Mouse (Mus musculus) neural tube, embryonic 11.5 days (tissue): Measurements from ENCODE around the gene Gm20388. TPM values are rescaled to one million over a fixed set of nuclear protein-coding genes. Genes with fewer than 3 reads are reported as not detected.

ENCODE experiments used
- ATAC-seq: fragments of 200-750 bp; cut with Nextera tagmentation; 2 replicates; pipeline ENCODE4 v1.8.0; 2017; ENCODE audit warnings: moderate number of reproducible peaks, mild to moderate bottlenecking, moderate TSS enrichment, moderate library complexity; ENCODE audit not compliant: insufficient read depth, low FRiP score, low TSS enrichment
- DNase-seq: peaks from one replicate; pipeline ENCODE4 v3.0.0-alpha.2; 2015; ENCODE audit warnings: low spot score
- H3K27ac ChIP-seq: fragments of 300-500 bp; sonication (generic); 2 replicates; pipeline ENCODE4 v1.5.1; 2014; ENCODE audit warnings: low read depth, mild to moderate bottlenecking, low read length
- H3K27me3 ChIP-seq: fragments of 300-500 bp; sonication (generic); 2 replicates; pipeline ENCODE4 v1.6.1; 2014; ENCODE audit warnings: mild to moderate bottlenecking, low read length, mixed read lengths; ENCODE audit not compliant: control insufficient read depth, insufficient read depth
- H3K36me3 ChIP-seq: fragments of 300-500 bp; sonication (generic); 2 replicates; pipeline ENCODE4 v1.6.1; 2014; ENCODE audit warnings: mild to moderate bottlenecking, low read length, moderate library complexity, mixed read lengths; ENCODE audit not compliant: control insufficient read depth, insufficient read depth
- H3K4me1 ChIP-seq: fragments of 300-500 bp; sonication (generic); 2 replicates; pipeline ENCODE4 v1.6.1; 2014; ENCODE audit warnings: low read length, mixed read lengths; ENCODE audit not compliant: control insufficient read depth, insufficient read depth
- H3K4me2 ChIP-seq: fragments of 300-500 bp; sonication (generic); 2 replicates; pipeline ENCODE4 v1.6.1; 2014; ENCODE audit warnings: low read depth, mild to moderate bottlenecking, moderate library complexity
- H3K4me3 ChIP-seq: fragments of 300-500 bp; sonication (generic); 2 replicates; pipeline ENCODE4 v1.5.1; 2014; ENCODE audit warnings: low read depth, low read length
- H3K9ac ChIP-seq: fragments of 300-500 bp; sonication (generic); 2 replicates; pipeline ENCODE4 v1.6.1; 2014; ENCODE audit warnings: mild to moderate bottlenecking, low read length
- H3K9me3 ChIP-seq: fragments of 300-500 bp; sonication (generic); 2 replicates; pipeline ENCODE4 v1.6.1; 2016; ENCODE audit warnings: low read length; ENCODE audit not compliant: control insufficient read depth
- WGBS: fragments of 180-500 bp; shearing (Covaris S2); extraction: QIAGEN DNeasy Blood & Tissue Kit; methylation state at CpG from one replicate; pipeline ENCODE4 v1.1.7; 2014; 5-methylcytosine and 5-hydroxymethylcytosine counted together
- polyA plus RNA-seq: library from polyadenylated mRNA; unstranded; fragments of >200 nt; fragmentation: Nextera tagmentation; extraction: Ambion mirVana; gene quantifications from 2 replicates; pipeline ENCODE4 v1.2.1, GENCODE M21; 2014

Gm20388 gene
- polyA plus RNA-seq, 1 experiment from 2014 or later, result not detected

DNA sequence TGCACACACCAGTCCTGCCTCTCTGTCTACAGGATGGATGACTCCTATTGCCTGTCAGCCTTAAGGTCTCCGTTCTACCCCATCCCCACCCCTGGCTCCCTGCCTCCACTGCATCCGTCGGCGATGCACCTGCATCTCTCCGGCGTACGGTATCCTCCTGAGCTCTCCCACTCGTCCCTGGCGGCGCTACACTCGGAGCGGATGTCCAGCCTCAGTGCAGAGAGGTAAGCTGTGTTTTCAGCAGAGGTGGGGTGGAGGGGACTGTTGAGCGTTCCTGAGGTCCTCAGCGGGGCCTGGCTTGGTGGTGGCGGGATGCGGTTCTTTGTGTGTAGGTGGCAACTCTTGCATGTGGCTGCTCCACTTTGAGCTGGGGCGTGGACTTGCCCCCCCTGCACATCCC lies 657.1 kb downstream of the Gm20388 start:
- no peak overlapping the region for H3K4me3 ChIP-seq
- DNase-seq (peak; percentile 9), ATAC-seq (no peak)
- H3K9ac ChIP-seq, result no peak overlapping the region
- H3K9me3 ChIP-seq, result no peaks in the 10 kb centered on the region
- H3K4me2 ChIP-seq, result no peak overlapping the region
- H3K4me1 ChIP-seq, result peaks cover 38% of the 10 kb centered on the region
- H3K36me3 ChIP-seq, result peaks cover 44% of the 10 kb centered on the region
- no peaks in the 10 kb centered on the region for H3K27me3 ChIP-seq
- no peak overlapping the region for H3K27ac ChIP-seq
- WGBS, result 96% methylated on average over 17 of the region's 17 CpGs

DNA sequence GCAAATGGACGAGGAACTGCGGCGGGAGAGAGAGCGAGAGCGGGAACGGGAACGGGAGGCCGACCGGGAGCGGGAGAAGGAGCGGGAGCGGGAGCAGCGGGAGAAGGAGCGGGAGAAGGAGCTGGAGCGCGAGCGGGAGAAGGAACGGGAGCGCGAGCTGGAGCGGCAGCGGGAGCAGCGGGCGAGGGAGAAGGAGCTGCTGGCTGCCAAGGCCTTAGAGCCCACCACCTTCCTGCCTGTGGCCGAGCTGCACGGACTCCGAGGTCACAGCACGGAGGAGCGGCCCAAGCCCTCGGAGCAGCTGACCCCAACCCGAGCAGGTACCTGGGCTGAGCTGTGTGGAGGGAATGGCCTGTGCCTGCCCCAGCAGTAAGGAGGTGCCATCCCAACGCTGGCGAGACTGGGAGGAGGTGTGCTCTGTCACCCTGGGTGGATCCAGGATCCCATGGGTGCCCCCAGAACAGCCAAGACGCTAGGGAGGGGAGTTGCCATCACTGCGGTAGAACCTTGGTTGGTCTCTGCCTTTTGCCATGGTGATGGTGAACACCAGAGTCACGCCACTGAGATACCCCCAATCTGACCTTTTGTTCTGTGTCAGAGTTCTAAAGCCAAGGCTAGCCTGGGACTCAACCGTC lies 657.6 kb downstream of the Gm20388 start:
- Histone ChIP-seq H3K9ac (no peak overlapping the region), H3K4me3 (no peak overlapping the region), H3K4me2 (no peak overlapping the region), H3K27me3 (no peaks in the 10 kb centered on the region), H3K9me3 (no peaks in the 10 kb centered on the region), H3K4me1 (peaks cover 33% of the 10 kb centered on the region), H3K36me3 (peaks cover 46% of the 10 kb centered on the region), H3K27ac (no peak overlapping the region)
- DNase-seq, result peak; percentile 12
- WGBS, result 95% methylated on average over 35 of the region's 37 CpGs
- ATAC-seq, result no peak

GRCm38 (mm10) chr8:120569123-120569522 lies 658.5 kb downstream of the Gm20388 start:
- DNase-seq (no peak), ATAC-seq (no peak)
- Histone ChIP-seq H3K27me3 (no peaks in the 10 kb centered on the region), H3K9me3 (no peaks in the 10 kb centered on the region), H3K9ac (no peak overlapping the region), H3K4me1 (peaks cover 25% of the 10 kb centered on the region), H3K27ac (no peak overlapping the region), H3K4me3 (no peak overlapping the region), H3K4me2 (no peak overlapping the region), H3K36me3 (peaks cover 50% of the 10 kb centered on the region)
- 96% methylated on average over 17 of the region's 17 CpGs for WGBS

GRCm38 (mm10) chr8:120569939-120570715 lies 659.5 kb downstream of the Gm20388 start:
- Histone ChIP-seq H3K9me3 (no peaks in the 10 kb centered on the region), H3K27me3 (no peaks in the 10 kb centered on the region), H3K27ac (no peak overlapping the region), H3K4me1 (peaks cover 15% of the 10 kb centered on the region), H3K36me3 (peaks cover 56% of the 10 kb centered on the region), H3K9ac (no peak overlapping the region), H3K4me3 (no peak overlapping the region), H3K4me2 (no peak overlapping the region)
- DNase-seq (peak; percentile 87), ATAC-seq (no peak)
- 62% methylated on average over 13 of the region's 13 CpGs for WGBS

DNA sequence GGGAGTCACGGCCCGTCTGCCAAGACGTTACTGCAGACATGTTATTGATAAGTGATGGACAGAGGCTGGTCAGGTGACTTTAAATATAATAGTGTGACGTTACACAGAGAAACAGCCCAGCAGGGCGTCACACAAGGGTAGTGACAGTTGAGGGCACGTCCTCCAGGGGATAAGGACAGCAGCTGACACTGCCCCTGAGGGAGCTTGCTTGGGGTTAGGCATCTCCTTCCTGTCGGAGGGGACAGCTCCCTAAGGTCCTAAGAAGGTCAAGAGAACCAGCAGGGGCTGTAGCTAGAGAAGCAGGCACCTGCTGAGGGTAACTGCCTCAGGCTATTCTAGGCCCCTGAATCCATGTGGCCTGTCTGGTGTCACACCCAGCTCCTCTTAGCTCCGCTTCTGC lies 660.9 kb downstream of the Gm20388 start:
- Histone ChIP-seq H3K27me3 (no peaks in the 10 kb centered on the region), H3K36me3 (peaks cover 56% of the 10 kb centered on the region), H3K4me3 (no peak overlapping the region), H3K9me3 (no peaks in the 10 kb centered on the region), H3K27ac (no peak overlapping the region), H3K4me2 (no peak overlapping the region), H3K4me1 (peaks cover 4% of the 10 kb centered on the region), H3K9ac (no peak overlapping the region)
- ATAC-seq (no peak), DNase-seq (peak; percentile 9)
- 82% methylated on average over 8 of the region's 8 CpGs for WGBS

DNA sequence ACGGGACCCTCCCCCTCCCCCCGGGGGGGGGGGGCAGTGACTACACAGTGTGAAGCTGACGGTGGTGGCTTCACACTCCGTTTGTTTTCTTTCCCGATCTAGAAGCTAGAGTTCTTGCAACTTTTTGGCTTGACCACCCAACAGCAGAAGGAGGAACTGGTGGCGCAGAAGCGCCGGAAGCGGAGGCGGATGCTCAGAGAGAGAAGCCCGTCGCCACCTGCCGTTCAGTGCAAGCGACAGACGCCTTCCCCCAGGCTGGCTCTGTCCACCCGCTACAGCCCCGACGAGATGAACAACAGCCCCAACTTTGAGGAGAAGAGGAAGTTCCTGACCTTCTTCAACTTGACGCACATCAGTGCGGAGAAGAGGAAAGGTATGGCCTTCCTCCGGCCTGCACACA lies 661.9 kb downstream of the Gm20388 start:
- Histone ChIP-seq H3K27me3 (no peaks in the 10 kb centered on the region), H3K4me2 (no peak overlapping the region), H3K4me1 (peaks cover 4% of the 10 kb centered on the region), H3K9ac (no peak overlapping the region), H3K9me3 (no peaks in the 10 kb centered on the region), H3K27ac (no peak overlapping the region), H3K36me3 (peaks cover 56% of the 10 kb centered on the region), H3K4me3 (no peak overlapping the region)
- ATAC-seq, result no peak
- no peak for DNase-seq
- WGBS, result 87% methylated on average over 21 of the region's 21 CpGs

GRCm38 (mm10) chr8:120573866-120574265 lies 663.2 kb downstream of the Gm20388 start:
- H3K36me3 ChIP-seq, result peaks cover 51% of the 10 kb centered on the region
- no peak overlapping the region for H3K4me2 ChIP-seq
- no peaks in the 10 kb centered on the region for H3K27me3 ChIP-seq
- no peak for DNase-seq
- WGBS, result 77% methylated on average over 11 of the region's 11 CpGs
- H3K27ac ChIP-seq, result no peak overlapping the region
- H3K9ac ChIP-seq, result no peak overlapping the region
- no peaks in the 10 kb centered on the region for H3K9me3 ChIP-seq
- no peak for ATAC-seq
- peaks cover 4% of the 10 kb centered on the region for H3K4me1 ChIP-seq
- H3K4me3 ChIP-seq, result no peak overlapping the region

- Histone ChIP-seq H3K9me3 (no peaks in the 10 kb centered on the region), H3K27ac (no peak overlapping the region), H3K4me1 (peaks cover 3% of the 10 kb centered on the region), H3K4me2 (no peak overlapping the region), H3K9ac (no peak overlapping the region), H3K27me3 (no peaks in the 10 kb centered on the region), H3K36me3 (peaks cover 52% of the 10 kb centered on the region), H3K4me3 (no peak overlapping the region)
- ATAC-seq (no peak), DNase-seq (no peak)
- 77% methylated on average over 19 of the region's 19 CpGs for WGBS
These were observed 664.3 kb downstream of the Gm20388 start for GRCm38 (mm10) chr8:120574941-120575340.

DNA sequence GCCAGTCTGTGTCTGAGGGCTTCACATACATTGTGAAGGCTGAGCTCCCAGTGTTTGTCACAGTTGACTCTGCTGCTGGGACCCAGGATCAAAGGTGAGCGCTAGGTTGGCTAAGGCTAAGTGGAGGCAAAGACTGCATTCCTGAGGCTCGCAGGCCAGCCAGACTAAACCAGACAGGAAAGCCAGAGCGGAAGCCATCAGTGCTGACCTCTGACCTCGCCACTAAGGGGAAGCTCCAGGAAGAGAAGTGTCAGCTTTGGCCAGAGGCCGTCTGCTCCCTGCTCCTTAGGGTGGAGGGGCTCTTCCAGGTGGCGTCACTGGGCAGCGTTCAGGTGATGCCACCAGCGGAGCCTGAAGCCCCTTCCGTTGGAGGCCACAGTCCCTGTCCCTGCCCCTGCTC lies 665.2 kb downstream of the Gm20388 start:
- Histone ChIP-seq H3K4me2 (no peak overlapping the region), H3K9ac (no peak overlapping the region), H3K4me3 (no peak overlapping the region), H3K9me3 (no peaks in the 10 kb centered on the region), H3K36me3 (peaks cover 56% of the 10 kb centered on the region), H3K4me1 (no peaks in the 10 kb centered on the region; the same call in none of the 2 replicates), H3K27ac (0 out of 2 replicates have a peak overlapping the region, but pooled peaks have one; percentile 34), H3K27me3 (no peaks in the 10 kb centered on the region)
- DNase-seq, result no peak
- 70% methylated on average over 9 of the region's 9 CpGs for WGBS
- no peak for ATAC-seq
